27 mouse cellular contexts compared by ENCODE assay signal in genomic region chr17:25672982-25673381, GRCm38 (mm10). TPM values are rescaled to one million over a fixed set of nuclear protein-coding genes. Genes with fewer than 3 reads are reported as not detected.
DNase-seq lines count a peak whose midpoint lies in the region; ATAC-seq and TF ChIP-seq lines count a peak whose summit lies in the region.
"Had no signal": no experiment of that assay in that cellular context is flagged by ENCODE, and none has a peak within 500 bp of the region (broad histone marks: within the 10 kb centered on the region; RNA-seq: fewer than 3 reads in every experiment).

No protein-coding gene starts in this region.

- no peak overlapping the region for H3K9ac ChIP-seq in forebrain, postnatal 0 days
- H3K9ac ChIP-seq in forebrain, embryonic 12.5 days: no peak overlapping the region
- H3K9ac ChIP-seq in midbrain, postnatal 0 days (replicated peaks; ENCODE audit: low read length, poor library complexity, severe bottlenecking): no peak overlapping the region
- H3K9ac ChIP-seq in midbrain, embryonic 11.5 days (ENCODE audit: low read length): no peak overlapping the region
- H3K9ac ChIP-seq: kidney, embryonic 15.5 days; liver, embryonic 12.5 days; liver, postnatal 0 days; midbrain, embryonic 15.5 days; neural tube, embryonic 12.5 days had no signal

- H3K27ac ChIP-seq in forebrain, postnatal 0 days (ENCODE audit: low read depth, low read length): no peak overlapping the region
- no peak overlapping the region for H3K27ac ChIP-seq in forebrain, embryonic 12.5 days
- H3K27ac ChIP-seq in layer of hippocampus, adult 2 months: peak overlapping the region; percentile 43; the same call in 1 of the 2 replicates
- no peak overlapping the region for H3K27ac ChIP-seq in midbrain, postnatal 0 days (ENCODE audit: low read depth, low read length)
- no peak overlapping the region for H3K27ac ChIP-seq in midbrain, embryonic 11.5 days (ENCODE audit: low read depth, low read length)
- H3K27ac ChIP-seq: kidney, embryonic 15.5 days; liver, embryonic 12.5 days; midbrain, embryonic 15.5 days; neural tube, embryonic 12.5 days; stomach, postnatal 0 days had no signal

- DNase-seq in forebrain, postnatal 0 days: no peak
- no peak for DNase-seq in layer of hippocampus, adult 2 months (ENCODE audit: low spot score in 2 of 2)
- no peak for DNase-seq in layer of hippocampus, adult 9-10 months (ENCODE audit: low spot score)
- DNase-seq in midbrain, postnatal 0 days (ENCODE audit: low spot score): peak; percentile 67
- no peak for DNase-seq in midbrain, embryonic 11.5 days (ENCODE audit: low spot score, missing footprints)
- DNase-seq in spleen, postnatal 10 days (ENCODE audit: low spot score in 2 of 2): no peak
- DNase-seq: adrenal gland, postnatal 14 days; cerebellum, adult 18-20 months; gastrocnemius, postnatal 10 days; heart, postnatal 14 days; kidney, adult 18-20 months; kidney, postnatal 25 days; liver, postnatal 0 days; lung, postnatal 36 days; spleen, adult 18-20 months; thymus, adult 18-20 months; thymus, postnatal 25 days had no signal

- no peak for TF ChIP-seq CTCF in forebrain, postnatal 0 days (IDR thresholded peaks at IDR 0.05; ENCODE audit: low read depth)
- no peak for TF ChIP-seq CTCF in layer of hippocampus, adult 2 months (conservative IDR thresholded peaks at IDR 0.05)
- TF ChIP-seq CTCF in midbrain, postnatal 0 days (IDR thresholded peaks at IDR 0.05): no peak

- H3K36me3 ChIP-seq in forebrain, postnatal 0 days (ENCODE audit: insufficient read depth): no peaks in the 10 kb centered on the region
- H3K36me3 ChIP-seq in forebrain, embryonic 12.5 days (replicated peaks): no peaks in the 10 kb centered on the region
- no peaks in the 10 kb centered on the region for H3K36me3 ChIP-seq in midbrain, postnatal 0 days (ENCODE audit: insufficient read depth, low read length)
- no peaks in the 10 kb centered on the region for H3K36me3 ChIP-seq in midbrain, embryonic 11.5 days (ENCODE audit: control insufficient read depth, insufficient read depth, low read length)
- H3K36me3 ChIP-seq: kidney, embryonic 15.5 days; liver, embryonic 12.5 days; midbrain, embryonic 15.5 days; neural tube, embryonic 12.5 days had no signal

- no peaks in the 10 kb centered on the region for H3K4me1 ChIP-seq in forebrain, postnatal 0 days (ENCODE audit: insufficient read depth)
- peaks cover 10% of the 10 kb centered on the region for H3K4me1 ChIP-seq in forebrain, embryonic 12.5 days
- H3K4me1 ChIP-seq in midbrain, postnatal 0 days (ENCODE audit: insufficient read depth, low read length): no peaks in the 10 kb centered on the region
- H3K4me1 ChIP-seq in midbrain, embryonic 11.5 days (ENCODE audit: control insufficient read depth, insufficient read depth, low read length): peaks cover 6% of the 10 kb centered on the region; the same call in 1 of the 2 replicates
- H3K4me1 ChIP-seq: kidney, embryonic 15.5 days; liver, embryonic 12.5 days had no signal

- H3K9me3 ChIP-seq in forebrain, postnatal 0 days (ENCODE audit: low read length): no peaks in the 10 kb centered on the region
- H3K9me3 ChIP-seq in forebrain, embryonic 12.5 days: peaks cover 9% of the 10 kb centered on the region; the same call in 1 of the 2 replicates
- no peaks in the 10 kb centered on the region for H3K9me3 ChIP-seq in midbrain, postnatal 0 days (ENCODE audit: low read length)
- no peaks in the 10 kb centered on the region for H3K9me3 ChIP-seq in midbrain, embryonic 11.5 days (ENCODE audit: control insufficient read depth, low read length)
- H3K9me3 ChIP-seq: liver, embryonic 12.5 days; midbrain, embryonic 15.5 days had no signal

- H3K4me2 ChIP-seq in forebrain, postnatal 0 days (ENCODE audit: low read depth): no peak overlapping the region
- no peak overlapping the region for H3K4me2 ChIP-seq in forebrain, embryonic 12.5 days
- H3K4me2 ChIP-seq in midbrain, postnatal 0 days (ENCODE audit: low read depth, low read length, poor library complexity, severe bottlenecking): no peak overlapping the region
- H3K4me2 ChIP-seq in midbrain, embryonic 11.5 days: no peak overlapping the region
- H3K4me2 ChIP-seq: kidney, embryonic 15.5 days; liver, embryonic 12.5 days; midbrain, embryonic 15.5 days; neural tube, embryonic 12.5 days had no signal

- peak; percentile 47; the same call in 1 of the 2 replicates for ATAC-seq in forebrain, postnatal 0 days
- ATAC-seq in forebrain, embryonic 12.5 days (ENCODE audit: low FRiP score): no peak
- ATAC-seq in midbrain, postnatal 0 days (ENCODE audit: low FRiP score): no peak
- ATAC-seq in midbrain, embryonic 11.5 days (ENCODE audit: low FRiP score): no peak
- ATAC-seq: liver, embryonic 12.5 days; liver, postnatal 0 days; midbrain, embryonic 15.5 days had no signal

- no peak overlapping the region for H3K4me3 ChIP-seq in forebrain, postnatal 0 days (ENCODE audit: low read depth, low read length)
- no peak overlapping the region for H3K4me3 ChIP-seq in forebrain, embryonic 12.5 days (replicated peaks)
- H3K4me3 ChIP-seq in layer of hippocampus, adult 2 months: no peak overlapping the region
- no peak overlapping the region for H3K4me3 ChIP-seq in midbrain, postnatal 0 days (ENCODE audit: low read depth, low read length)
- H3K4me3 ChIP-seq in midbrain, embryonic 11.5 days (ENCODE audit: low read depth, low read length): no peak overlapping the region
- H3K4me3 ChIP-seq: erythroblast, embryonic 14.5 days; kidney, embryonic 15.5 days; liver, embryonic 12.5 days; midbrain, embryonic 15.5 days; myocyte; neural tube, embryonic 12.5 days had no signal

- no peaks in the 10 kb centered on the region for H3K27me3 ChIP-seq in forebrain, postnatal 0 days (ENCODE audit: insufficient read depth, low read length)
- no peaks in the 10 kb centered on the region for H3K27me3 ChIP-seq in forebrain, embryonic 12.5 days
- H3K27me3 ChIP-seq in midbrain, postnatal 0 days (ENCODE audit: insufficient read depth, low read length): no peaks in the 10 kb centered on the region
- no peaks in the 10 kb centered on the region for H3K27me3 ChIP-seq in midbrain, embryonic 11.5 days (ENCODE audit: control insufficient read depth, insufficient read depth, low read length)
- H3K27me3 ChIP-seq: kidney, embryonic 15.5 days; liver, embryonic 12.5 days; midbrain, embryonic 15.5 days; neural tube, embryonic 12.5 days had no signal

RNA-seq across cellular contexts. Expression of gene Gng13, which starts 44.0 kb away (rescaled TPM):
- 8.2 and 23.2 TPM in 2 replicates for total RNA-seq in forebrain, postnatal 0 days (2014; rRNA removed)
- 17.0 and 24.5 TPM in 2 replicates for polyA plus RNA-seq in forebrain, postnatal 0 days (2015; fragmentation: Nextera tagmentation; extraction: Ambion mirVana)
- polyA plus RNA-seq in forebrain, embryonic 12.5 days (2016; fragmentation: Nextera tagmentation; extraction: Ambion mirVana): 1.7 and 1.9 TPM in 2 replicates
- total RNA-seq in layer of hippocampus, adult 2 months (2021): 100 to 1,000 TPM; 106 to 122 TPM
- 34.4 and 42.2 TPM in 2 replicates for total RNA-seq in midbrain, postnatal 0 days (2014; rRNA removed)
- polyA plus RNA-seq in midbrain, postnatal 0 days (2015; fragmentation: Nextera tagmentation; extraction: Ambion mirVana): 21.0 and 25.8 TPM in 2 replicates
- polyA plus RNA-seq in midbrain, embryonic 11.5 days (2014; fragmentation: Nextera tagmentation; extraction: Ambion mirVana): 0.77 and 1.3 TPM in 2 replicates
- total RNA-seq: adrenal gland, postnatal 14 days; gastrocnemius, postnatal 10 days; megakaryocyte, adult 5-6 weeks had no signal
- polyA plus RNA-seq: erythroblast, embryonic 14.5 days; gonadal fat pad, adult 2 months had no signal

RNA-seq across cellular contexts. Expression of gene Chtf18, which starts 54.2 kb away (rescaled TPM):
- total RNA-seq in forebrain, postnatal 0 days (2014; rRNA removed): 2.2 and 3.7 TPM in 2 replicates
- polyA plus RNA-seq in forebrain, postnatal 0 days (2015; fragmentation: Nextera tagmentation; extraction: Ambion mirVana): 2.3 and 3.3 TPM in 2 replicates
- 39.6 and 41.8 TPM in 2 replicates for polyA plus RNA-seq in forebrain, embryonic 12.5 days (2016; fragmentation: Nextera tagmentation; extraction: Ambion mirVana)
- total RNA-seq in layer of hippocampus, adult 2 months (2021): 1 to 10 TPM; 1.2 to 1.8 TPM
- total RNA-seq in midbrain, postnatal 0 days (2014; rRNA removed): 3.4 and 5.8 TPM in 2 replicates
- polyA plus RNA-seq in midbrain, postnatal 0 days (2015; fragmentation: Nextera tagmentation; extraction: Ambion mirVana): 2.2 and 2.5 TPM in 2 replicates
- 15.0 and 17.3 TPM in 2 replicates for polyA plus RNA-seq in midbrain, embryonic 11.5 days (2014; fragmentation: Nextera tagmentation; extraction: Ambion mirVana)

RNA-seq across cellular contexts. Expression of gene Rpusd1, which starts 54.5 kb away (rescaled TPM):
- 6.5 and 8.0 TPM in 2 replicates for total RNA-seq in forebrain, postnatal 0 days (2014; rRNA removed)
- 30.0 and 30.7 TPM in 2 replicates for polyA plus RNA-seq in forebrain, postnatal 0 days (2015; fragmentation: Nextera tagmentation; extraction: Ambion mirVana)
- polyA plus RNA-seq in forebrain, embryonic 12.5 days (2016; fragmentation: Nextera tagmentation; extraction: Ambion mirVana): 18.0 and 19.6 TPM in 2 replicates
- 10 to 100 TPM; 54.5 to 56.9 TPM for total RNA-seq in layer of hippocampus, adult 2 months (2021)
- 8.0 and 10.5 TPM in 2 replicates for total RNA-seq in midbrain, postnatal 0 days (2014; rRNA removed)
- polyA plus RNA-seq in midbrain, postnatal 0 days (2015; fragmentation: Nextera tagmentation; extraction: Ambion mirVana): 26.7 and 33.3 TPM in 2 replicates
- 16.0 and 19.8 TPM in 2 replicates for polyA plus RNA-seq in midbrain, embryonic 11.5 days (2014; fragmentation: Nextera tagmentation; extraction: Ambion mirVana)
